Mouse (Mus musculus) kidney, adult 2 months (tissue): ENCODE measurements at regions not wholly inside any gene's neighbourhood (a gene's known extent, or its start where the extent isn't known, plus 50 kb on each side); places are given as distances from the start of the nearest gene placed in this dataset.

ENCODE experiments used
- CTCF ChIP-seq: fragments of 200-500 bp; conservative IDR thresholded peaks from 2 replicates; pipeline ENCODE4 v1.5.1; 2011; ENCODE audit warnings: low read depth, mild to moderate bottlenecking, control low read depth, low read length, moderate library complexity, mixed read lengths; ENCODE audit not compliant: insufficient read depth, insufficient read length
- POLR2A ChIP-seq: fragments of 200-500 bp; IDR thresholded peaks from one replicate; pipeline ENCODE4 v1.6.1; 2011; ENCODE audit warnings: low read depth, low read length, control low read depth

DNA sequence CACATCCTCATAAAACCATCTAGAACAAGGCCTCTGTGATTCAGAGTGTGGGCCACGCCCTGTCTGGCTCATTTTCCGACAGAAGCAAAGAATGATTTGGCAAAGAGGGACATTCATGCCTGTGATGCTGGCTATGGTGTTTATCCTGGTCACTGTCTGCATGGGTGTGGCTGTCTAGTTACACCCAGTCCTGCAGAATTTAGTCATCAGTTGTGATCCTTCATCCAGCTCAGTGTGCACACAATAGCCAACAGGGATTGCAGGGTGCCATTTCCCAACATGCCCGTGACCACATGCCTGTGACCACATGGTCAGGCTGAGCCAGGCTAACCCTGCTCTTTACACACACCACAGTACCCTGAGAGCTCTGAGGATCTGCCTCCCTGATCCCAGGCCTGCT lies 208.8 kb upstream of the Cep162 start:
- TF ChIP-seq CTCF (no peak), POLR2A (no peak)
